Mouse (Mus musculus) heart, embryonic 12.5 days (tissue): Measurements from ENCODE around the gene Ugt1a9. TPM values are rescaled to one million over a fixed set of nuclear protein-coding genes. Genes with fewer than 3 reads are reported as not detected.

Source experiments
- ATAC-seq: fragments of 200-750 bp; cut with Nextera tagmentation; 2 replicates; pipeline ENCODE4 v1.8.0; 2017; ENCODE audit warnings: moderate TSS enrichment, moderate library complexity; ENCODE audit not compliant: insufficient number of reproducible peaks, low FRiP score
- H3K27ac ChIP-seq: fragments of 300-500 bp; sonication (generic); 2 replicates; pipeline ENCODE4 v1.5.1; 2016; ENCODE audit warnings: mild to moderate bottlenecking, moderate library complexity; ENCODE audit not compliant: poor library complexity, severe bottlenecking
- H3K27me3 ChIP-seq: fragments of 300-500 bp; sonication (generic); replicated peaks from 2 replicates; pipeline ENCODE4 v1.6.1; 2016; ENCODE audit warnings: mild to moderate bottlenecking, moderate library complexity
- H3K36me3 ChIP-seq: fragments of 300-500 bp; sonication (generic); 2 replicates; pipeline ENCODE4 v1.6.1; 2016; ENCODE audit warnings: mild to moderate bottlenecking, moderate library complexity
- H3K4me1 ChIP-seq: fragments of 300-500 bp; sonication (generic); replicated peaks from 2 replicates; pipeline ENCODE4 v1.6.1; 2016; ENCODE audit warnings: mild to moderate bottlenecking
- H3K4me2 ChIP-seq: fragments of 300-500 bp; sonication (generic); 2 replicates; pipeline ENCODE4 v1.6.1; 2016; ENCODE audit warnings: mild to moderate bottlenecking, moderate library complexity
- H3K4me3 ChIP-seq: fragments of 300-500 bp; sonication (generic); 2 replicates; pipeline ENCODE4 v1.5.1; 2016; ENCODE audit warnings: mild to moderate bottlenecking
- H3K9ac ChIP-seq: fragments of 300-500 bp; sonication (generic); 2 replicates; pipeline ENCODE4 v1.6.1; 2016; ENCODE audit warnings: mild to moderate bottlenecking, moderate library complexity
- H3K9me3 ChIP-seq: fragments of 300-500 bp; sonication (generic); replicated peaks from 2 replicates; pipeline ENCODE4 v1.6.1; 2016; ENCODE audit warnings: mild to moderate bottlenecking, moderate library complexity
- WGBS: fragments of 180-500 bp; shearing (Covaris S2); methylation state at CpG from one replicate; pipeline ENCODE4 v1.1.7; 2016; 5-methylcytosine and 5-hydroxymethylcytosine counted together
- polyA plus RNA-seq: library from polyadenylated mRNA; unstranded; fragments of >200 nt; fragmentation: Nextera tagmentation; extraction: Ambion mirVana; gene quantifications from 2 replicates; pipeline ENCODE4 v1.2.1, GENCODE M21; 2016

Ugt1a9 gene
- polyA plus RNA-seq, 1 experiment from 2014 or later = not detected

DNA sequence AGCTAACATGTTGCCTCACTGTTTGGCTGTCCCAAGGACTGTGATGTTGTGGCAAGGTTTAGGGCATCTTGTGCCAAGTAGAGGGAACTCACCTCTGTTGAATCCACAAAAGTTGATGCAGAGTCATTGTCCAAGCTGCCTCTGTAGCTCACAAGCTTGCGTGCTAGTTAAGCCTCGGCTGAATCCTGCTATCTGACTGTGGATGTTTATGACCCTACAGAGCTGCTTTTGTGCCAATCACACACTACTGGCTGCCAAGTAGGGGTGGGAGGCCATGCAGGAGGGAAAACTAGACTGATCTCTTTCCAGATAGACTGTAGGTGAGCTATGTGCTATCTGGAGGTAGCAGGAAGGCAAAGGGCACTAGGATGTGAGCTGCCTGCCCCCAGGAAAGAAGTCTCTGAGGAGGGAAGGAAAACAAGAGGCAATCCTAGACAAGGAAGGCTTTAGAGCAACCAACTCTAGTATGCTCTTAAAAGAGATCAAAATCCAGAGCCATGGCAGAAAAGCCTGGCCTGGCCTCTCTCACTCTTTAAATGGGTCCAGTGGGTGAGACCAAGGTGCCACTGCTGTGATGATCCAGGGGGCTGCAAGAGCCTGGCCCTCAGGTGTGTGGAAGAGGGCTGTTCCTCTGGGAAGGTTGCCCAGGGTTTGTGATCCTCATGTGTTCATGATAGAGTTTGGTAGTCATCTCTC is 143.3 kb downstream of the Ugt1a9 start:
- ATAC-seq = 0 out of 2 replicates have a peak, but pooled peaks have one; percentile 5
- Histone ChIP-seq H3K4me1 (no peaks in the 10 kb centered on the region), H3K27me3 (no peaks in the 10 kb centered on the region), H3K9me3 (peaks cover 57% of the 10 kb centered on the region), H3K4me3 (no peak overlapping the region), H3K4me2 (no peak overlapping the region), H3K9ac (no peak overlapping the region), H3K36me3 (no peaks in the 10 kb centered on the region), H3K27ac (no peak overlapping the region)
- 66% methylated on average over 2 of the region's 2 CpGs for WGBS

DNA sequence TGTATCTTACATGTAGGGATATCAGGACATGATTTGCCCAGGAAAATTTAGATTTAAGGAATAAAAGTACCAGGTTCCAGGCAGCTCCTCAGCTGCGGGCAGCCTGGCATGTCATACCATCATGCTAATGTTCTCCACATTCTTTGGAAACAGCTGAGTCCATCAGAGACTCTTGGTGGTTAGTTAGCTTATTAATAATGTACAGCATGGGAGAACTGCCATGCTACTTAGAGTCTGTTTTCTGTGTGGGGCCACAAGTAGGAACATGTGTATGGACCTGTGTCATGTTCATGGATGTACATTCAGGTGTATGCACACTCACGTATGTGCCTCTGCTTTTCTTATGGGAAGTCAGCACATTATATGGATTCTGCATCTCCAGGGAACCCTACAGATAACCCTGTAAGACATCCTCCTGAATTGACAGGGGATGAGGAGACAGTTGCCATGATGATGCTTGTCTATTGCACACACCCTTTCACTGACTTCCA is 143.9 kb downstream of the Ugt1a9 start:
- no peak overlapping the region for H3K9ac ChIP-seq
- peaks cover 57% of the 10 kb centered on the region for H3K9me3 ChIP-seq
- no peaks in the 10 kb centered on the region for H3K36me3 ChIP-seq
- H3K27ac ChIP-seq = no peak overlapping the region
- H3K4me2 ChIP-seq = no peak overlapping the region
- no peak for ATAC-seq
- 70% methylated on average over 2 of the region's 2 CpGs for WGBS
- H3K27me3 ChIP-seq = no peaks in the 10 kb centered on the region
- H3K4me1 ChIP-seq = no peaks in the 10 kb centered on the region
- H3K4me3 ChIP-seq = no peak overlapping the region

DNA sequence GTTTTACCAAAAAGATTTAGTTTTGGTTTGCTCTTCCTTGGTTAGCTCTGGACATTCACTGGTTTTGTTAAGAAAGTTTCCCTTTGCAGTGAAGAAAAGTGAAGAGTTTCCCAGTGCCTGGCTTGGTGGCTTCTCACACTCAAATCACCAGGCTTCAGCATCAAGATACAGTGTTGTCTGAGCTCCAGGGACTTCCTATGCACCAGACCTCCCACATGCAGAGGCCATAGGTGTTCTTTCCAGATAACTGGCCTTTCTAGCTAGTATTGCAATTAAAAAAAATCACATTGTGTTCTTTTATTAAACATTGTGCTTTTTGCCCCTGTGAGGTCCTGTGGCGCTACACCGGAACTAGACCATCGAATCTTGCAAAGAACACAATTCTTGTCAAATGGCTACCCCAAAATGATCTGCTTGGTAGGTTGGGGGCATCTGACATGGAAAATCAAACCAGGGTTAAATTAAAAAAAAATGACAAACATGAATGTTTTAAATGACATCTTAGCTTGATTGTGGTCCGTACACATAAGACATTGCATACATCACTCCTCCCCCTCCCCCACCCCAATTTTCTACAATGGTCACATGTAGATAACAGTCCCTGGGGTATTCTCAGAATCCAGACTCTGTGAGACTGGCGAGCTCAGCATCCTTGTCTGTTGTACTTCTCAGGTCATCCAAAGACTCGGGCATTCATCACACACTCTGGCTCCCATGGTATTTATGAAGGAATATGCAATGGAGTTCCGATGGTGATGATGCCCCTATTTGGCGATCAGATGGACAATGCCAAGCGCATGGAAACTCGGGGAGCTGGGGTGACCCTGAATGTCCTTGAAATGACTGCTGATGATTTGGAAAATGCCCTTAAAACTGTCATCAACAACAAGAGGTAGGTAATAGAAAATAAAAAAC is 145.1 kb downstream of the Ugt1a9 start:
- no peak overlapping the region for H3K9ac ChIP-seq
- no peak overlapping the region for H3K4me3 ChIP-seq
- no peaks in the 10 kb centered on the region for H3K36me3 ChIP-seq
- WGBS = 63% methylated on average over 10 of the region's 10 CpGs
- no peak overlapping the region for H3K4me2 ChIP-seq
- H3K4me1 ChIP-seq = no peaks in the 10 kb centered on the region
- no peak for ATAC-seq
- H3K27ac ChIP-seq = no peak overlapping the region
- peaks cover 54% of the 10 kb centered on the region for H3K9me3 ChIP-seq
- H3K27me3 ChIP-seq = no peaks in the 10 kb centered on the region

DNA sequence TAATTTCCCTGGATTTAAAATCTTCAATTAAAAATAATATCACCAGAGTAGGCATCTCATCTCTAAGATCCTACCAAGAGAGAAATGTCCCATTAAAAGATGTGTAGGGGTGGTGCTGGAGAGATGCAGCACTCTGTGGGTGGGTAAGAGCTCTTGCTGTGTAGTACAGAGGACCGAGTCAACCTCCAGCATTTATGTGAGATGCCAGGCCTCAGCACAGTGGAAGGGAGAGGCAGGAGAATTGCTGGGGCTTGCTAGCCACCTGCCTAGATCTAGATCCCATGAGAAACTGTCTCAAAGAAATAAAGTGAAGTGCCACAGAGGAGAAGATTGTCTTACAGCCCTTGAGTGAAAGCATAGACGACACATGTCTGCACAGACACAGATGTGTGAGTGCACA is 146.0 kb downstream of the Ugt1a9 start:
- 47% methylated on average over 2 of the region's 2 CpGs for WGBS
- no peaks in the 10 kb centered on the region for H3K4me1 ChIP-seq
- H3K27me3 ChIP-seq = no peaks in the 10 kb centered on the region
- H3K9me3 ChIP-seq = peaks cover 53% of the 10 kb centered on the region
- no peak overlapping the region for H3K9ac ChIP-seq
- no peaks in the 10 kb centered on the region for H3K36me3 ChIP-seq
- H3K4me3 ChIP-seq = no peak overlapping the region
- no peak for ATAC-seq
- H3K4me2 ChIP-seq = no peak overlapping the region
- no peak overlapping the region for H3K27ac ChIP-seq

DNA sequence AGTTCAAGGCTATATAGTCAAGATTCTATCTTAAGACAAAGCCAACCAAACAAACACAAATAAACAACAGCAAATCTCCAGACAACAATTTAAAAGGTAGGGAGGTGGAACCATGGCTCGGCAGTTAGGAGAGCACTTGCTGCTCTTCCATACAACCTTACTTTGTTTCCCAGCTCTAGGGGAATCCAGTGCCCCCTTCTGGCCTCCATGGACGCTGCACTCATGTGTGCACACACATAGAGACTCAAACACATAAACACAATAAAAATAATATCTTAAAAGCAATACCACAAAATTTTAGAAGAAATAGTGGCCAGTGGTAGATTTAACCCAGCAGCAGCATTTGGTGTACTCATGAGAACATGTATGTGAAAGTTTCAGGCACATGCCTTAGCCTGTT is 146.5 kb downstream of the Ugt1a9 start:
- 49% methylated on average over 2 of the region's 2 CpGs for WGBS
- Histone ChIP-seq H3K9ac (no peak overlapping the region), H3K4me1 (no peaks in the 10 kb centered on the region), H3K27ac (no peak overlapping the region), H3K27me3 (no peaks in the 10 kb centered on the region), H3K4me2 (no peak overlapping the region), H3K4me3 (no peak overlapping the region), H3K9me3 (peaks cover 47% of the 10 kb centered on the region), H3K36me3 (no peaks in the 10 kb centered on the region)
- no peak for ATAC-seq

DNA sequence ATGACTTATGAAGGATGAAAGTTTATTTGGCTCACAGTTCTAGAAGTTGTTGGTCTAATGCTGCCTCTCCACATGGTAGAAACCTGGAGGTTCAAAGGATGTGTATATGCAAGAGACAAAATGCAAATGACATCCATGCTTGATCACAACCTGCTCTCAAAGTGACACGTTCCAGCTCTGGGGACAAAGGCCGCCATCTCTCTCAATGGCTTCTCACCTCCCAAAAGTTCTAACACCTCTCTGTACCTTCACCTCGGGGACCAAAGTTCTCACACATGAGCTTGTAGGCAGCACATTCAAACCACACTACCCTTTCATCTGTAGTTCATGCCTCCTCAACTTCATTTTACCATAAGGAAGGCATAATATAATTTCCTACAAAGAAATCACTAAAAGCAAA is 147.0 kb downstream of the Ugt1a9 start:
- H3K9ac ChIP-seq = no peak overlapping the region
- ATAC-seq = no peak
- 34% methylated on average over 3 of the region's 3 CpGs for WGBS

DNA sequence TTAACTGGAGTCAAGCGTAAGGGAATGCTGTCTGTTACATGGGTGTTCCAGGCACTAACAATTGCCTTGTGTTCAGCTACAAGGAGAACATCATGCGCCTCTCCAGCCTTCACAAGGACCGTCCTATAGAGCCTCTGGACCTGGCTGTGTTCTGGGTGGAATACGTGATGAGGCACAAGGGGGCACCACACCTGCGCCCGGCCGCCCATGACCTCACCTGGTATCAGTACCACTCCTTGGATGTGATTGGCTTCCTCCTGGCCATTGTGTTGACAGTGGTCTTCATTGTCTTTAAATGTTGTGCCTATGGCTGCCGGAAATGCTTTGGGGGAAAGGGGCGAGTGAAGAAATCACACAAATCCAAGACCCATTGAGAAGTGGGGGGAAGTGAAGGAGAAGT is 147.5 kb downstream of the Ugt1a9 start:
- Histone ChIP-seq H3K4me2 (no peak overlapping the region), H3K36me3 (no peaks in the 10 kb centered on the region), H3K4me3 (no peak overlapping the region), H3K4me1 (no peaks in the 10 kb centered on the region), H3K27ac (no peak overlapping the region), H3K27me3 (no peaks in the 10 kb centered on the region), H3K9me3 (peaks cover 41% of the 10 kb centered on the region), H3K9ac (no peak overlapping the region)
- WGBS = 66% methylated on average over 9 of the region's 9 CpGs
- no peak for ATAC-seq

More for the DNA sequence above, 147.0 kb downstream of the Ugt1a9 start:
- no peak overlapping the region for H3K4me2 ChIP-seq
- no peak overlapping the region for H3K27ac ChIP-seq
- no peaks in the 10 kb centered on the region for H3K36me3 ChIP-seq
- H3K27me3 ChIP-seq = no peaks in the 10 kb centered on the region
- H3K4me1 ChIP-seq = no peaks in the 10 kb centered on the region
- no peak overlapping the region for H3K4me3 ChIP-seq
- H3K9me3 ChIP-seq = peaks cover 43% of the 10 kb centered on the region

DNA sequence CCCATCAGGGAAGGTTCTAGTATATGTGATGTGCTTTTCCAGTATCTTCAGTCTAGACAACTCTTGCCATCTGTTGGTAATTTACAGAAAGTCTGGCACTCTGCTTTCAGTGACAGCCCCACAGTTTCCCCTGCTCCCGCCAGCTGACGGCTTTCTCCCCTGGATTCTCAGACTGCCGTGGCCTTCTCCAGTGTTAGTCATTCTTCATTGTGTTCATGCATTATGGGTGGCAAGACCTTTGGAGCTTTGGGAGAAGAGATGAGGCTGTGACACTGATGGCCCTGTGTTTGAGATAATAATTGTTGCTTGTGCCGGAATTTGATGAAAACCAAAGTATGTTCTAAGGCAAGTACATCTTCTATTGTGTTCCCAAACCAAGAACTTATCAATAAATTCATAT is 148.0 kb downstream of the Ugt1a9 start:
- Histone ChIP-seq H3K9ac (no peak overlapping the region), H3K36me3 (no peaks in the 10 kb centered on the region), H3K4me2 (no peak overlapping the region), H3K9me3 (peaks cover 37% of the 10 kb centered on the region), H3K27ac (no peak overlapping the region), H3K4me1 (no peaks in the 10 kb centered on the region), H3K27me3 (no peaks in the 10 kb centered on the region), H3K4me3 (no peak overlapping the region)
- 44% methylated on average over 4 of the region's 4 CpGs for WGBS
- no peak for ATAC-seq

DNA sequence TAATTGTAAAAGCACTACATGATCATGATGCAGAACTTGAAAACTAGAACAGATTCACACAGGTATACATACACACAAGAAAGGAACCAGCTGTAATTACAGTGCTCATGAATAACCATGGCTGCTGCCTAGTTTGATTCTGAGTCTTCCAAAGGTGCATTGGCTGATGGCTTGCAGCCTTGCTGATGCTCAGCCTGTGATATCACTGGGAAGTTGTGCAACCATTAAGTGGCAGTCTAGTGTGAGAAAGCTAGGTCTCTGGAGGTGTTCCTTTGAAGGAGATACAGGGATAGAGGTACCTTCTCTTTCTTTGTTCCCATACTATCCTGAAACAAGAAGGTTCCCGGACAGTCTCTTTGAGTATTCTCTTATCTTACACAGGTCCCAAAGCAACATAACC is 148.5 kb downstream of the Ugt1a9 start:
- WGBS = 11% methylated on average over 1 of the region's 1 CpGs
- Histone ChIP-seq H3K9ac (no peak overlapping the region), H3K36me3 (no peaks in the 10 kb centered on the region), H3K27me3 (no peaks in the 10 kb centered on the region), H3K9me3 (peaks cover 32% of the 10 kb centered on the region), H3K4me3 (no peak overlapping the region), H3K27ac (no peak overlapping the region), H3K4me1 (no peaks in the 10 kb centered on the region), H3K4me2 (no peak overlapping the region)
- ATAC-seq = no peak

DNA sequence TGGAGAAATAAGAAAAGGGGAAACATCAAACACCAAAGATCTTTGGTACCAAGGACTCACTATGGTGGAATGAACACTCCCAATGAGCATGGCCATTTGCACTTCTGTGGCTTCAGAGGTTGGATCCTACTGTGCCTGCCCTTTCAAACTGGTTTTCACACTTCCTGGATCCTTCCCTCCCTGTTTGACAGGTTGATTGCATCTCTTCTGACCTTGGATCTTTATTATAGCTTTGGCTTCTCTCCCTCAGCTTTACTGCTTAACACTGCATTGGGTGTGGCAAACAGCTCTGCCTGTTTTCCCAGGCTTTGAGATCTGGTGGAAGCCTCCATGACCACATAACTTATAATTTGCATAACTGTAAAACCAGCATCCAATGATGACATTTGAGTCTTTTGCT is 149.7 kb downstream of the Ugt1a9 start:
- no peak overlapping the region for H3K9ac ChIP-seq
- no peak overlapping the region for H3K4me2 ChIP-seq
- H3K4me1 ChIP-seq = no peaks in the 10 kb centered on the region
- no peak overlapping the region for H3K4me3 ChIP-seq
- no peaks in the 10 kb centered on the region for H3K27me3 ChIP-seq
- H3K36me3 ChIP-seq = no peaks in the 10 kb centered on the region
- no peak overlapping the region for H3K27ac ChIP-seq
- ATAC-seq = no peak
- H3K9me3 ChIP-seq = peaks cover 23% of the 10 kb centered on the region

DNA sequence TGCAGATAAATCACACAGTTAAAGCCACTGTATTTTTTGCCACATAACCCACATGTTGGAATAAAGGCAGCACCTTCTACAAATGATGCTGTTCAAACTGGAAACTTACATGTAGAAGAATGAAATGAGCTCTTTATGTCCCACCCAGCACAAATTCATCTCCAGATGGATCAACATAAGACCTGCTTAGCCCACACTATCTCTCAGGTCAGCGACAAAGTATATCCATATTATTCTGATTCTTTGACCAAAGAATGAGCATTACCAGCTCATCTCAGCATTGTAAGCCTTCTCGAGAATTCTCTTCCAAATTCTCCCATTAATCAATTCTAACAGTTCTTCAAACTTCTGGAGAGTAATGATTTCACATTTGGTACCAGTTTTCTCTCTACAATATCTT is 151.6 kb downstream of the Ugt1a9 start:
- H3K27ac ChIP-seq = no peak overlapping the region
- no peak overlapping the region for H3K9ac ChIP-seq
- 40% methylated on average over 2 of the region's 2 CpGs for WGBS
- H3K4me2 ChIP-seq = no peak overlapping the region
- H3K4me3 ChIP-seq = no peak overlapping the region
- no peaks in the 10 kb centered on the region for H3K4me1 ChIP-seq
- no peaks in the 10 kb centered on the region for H3K27me3 ChIP-seq
- H3K36me3 ChIP-seq = no peaks in the 10 kb centered on the region
- peaks cover 23% of the 10 kb centered on the region for H3K9me3 ChIP-seq
- ATAC-seq = no peak
